Mouse (Mus musculus) 416B (cell line): ENCODE measurements at regions not wholly inside any gene's neighbourhood (a gene's known extent, or its start where the extent isn't known, plus 50 kb on each side); places are given as distances from the start of the nearest gene placed in this dataset.

Source experiments
- DNase-seq: peaks from one replicate; pipeline ENCODE4 v3.0.0; 2011; ENCODE audit warnings: low read depth

DNA sequence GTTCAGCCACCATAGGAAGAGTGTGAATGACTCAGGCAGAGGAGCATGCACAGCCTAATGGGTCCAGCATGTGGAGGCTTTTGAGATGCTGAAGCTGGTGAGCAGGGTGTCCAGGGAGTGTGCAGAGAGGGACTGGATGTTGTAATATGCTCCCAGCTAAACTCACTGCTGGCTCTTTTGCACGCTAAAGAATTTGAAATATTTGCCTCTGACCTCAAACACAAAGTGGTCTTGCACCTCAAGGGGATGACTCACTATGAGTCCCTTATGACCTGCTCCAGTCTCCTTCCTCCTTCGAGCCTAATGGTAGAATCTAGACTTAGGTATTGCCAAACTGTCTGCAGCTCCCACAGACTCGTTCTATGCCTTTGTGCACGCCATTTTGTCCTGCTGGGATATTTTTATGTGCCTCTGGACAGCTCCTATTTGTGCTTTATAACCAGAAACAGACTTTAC lies 55.0 kb upstream of the Slit3 start:
- peak; percentile 10 for DNase-seq

- no peak for DNase-seq
Measured at GRCm38 (mm10) chr11:35057791-35058190, 63.2 kb upstream of the Slit3 start.

DNA sequence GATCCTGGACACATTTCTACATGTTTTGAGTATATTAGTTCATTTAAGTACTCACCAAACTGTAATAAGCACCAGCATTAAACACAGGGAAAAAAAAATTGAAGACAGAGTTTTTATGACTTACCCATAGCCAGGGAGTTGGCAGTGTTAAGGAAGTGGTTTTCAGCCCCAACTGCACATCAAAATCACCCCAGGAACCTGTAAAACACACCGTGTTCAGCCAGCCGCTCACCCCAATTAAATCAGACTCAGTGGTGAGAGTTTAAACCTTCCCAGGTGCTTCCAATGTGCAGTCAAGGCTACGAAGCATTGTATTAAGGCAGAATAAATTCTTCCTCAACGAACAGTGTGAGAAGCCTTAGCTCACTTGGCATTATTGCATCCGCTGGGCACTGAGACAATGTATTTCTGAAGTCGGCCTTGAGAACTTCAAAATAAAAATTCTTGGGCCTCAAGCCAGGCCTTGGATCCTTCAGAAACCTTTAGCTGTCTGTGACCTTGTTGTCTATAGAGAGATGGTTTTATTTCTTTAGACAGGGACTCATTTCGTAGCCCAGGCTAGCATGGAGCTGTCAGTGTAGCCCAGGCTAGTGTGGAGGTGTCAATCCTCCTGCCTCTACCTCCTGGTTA lies 65.4 kb upstream of the Slit3 start:
- DNase-seq: no peak

- DNase-seq: no peak
Measured at GRCm38 (mm10) chr11:35053613-35053950, 67.4 kb upstream of the Slit3 start.

- no peak for DNase-seq
Measured at GRCm38 (mm10) chr11:35052856-35053612, 68.0 kb upstream of the Slit3 start.

GRCm38 (mm10) chr11:35049663-35050215 lies 71.3 kb upstream of the Slit3 start:
- DNase-seq: no peak

- no peak for DNase-seq
Measured at GRCm38 (mm10) chr11:35044659-35045058, 76.4 kb upstream of the Slit3 start.

DNA sequence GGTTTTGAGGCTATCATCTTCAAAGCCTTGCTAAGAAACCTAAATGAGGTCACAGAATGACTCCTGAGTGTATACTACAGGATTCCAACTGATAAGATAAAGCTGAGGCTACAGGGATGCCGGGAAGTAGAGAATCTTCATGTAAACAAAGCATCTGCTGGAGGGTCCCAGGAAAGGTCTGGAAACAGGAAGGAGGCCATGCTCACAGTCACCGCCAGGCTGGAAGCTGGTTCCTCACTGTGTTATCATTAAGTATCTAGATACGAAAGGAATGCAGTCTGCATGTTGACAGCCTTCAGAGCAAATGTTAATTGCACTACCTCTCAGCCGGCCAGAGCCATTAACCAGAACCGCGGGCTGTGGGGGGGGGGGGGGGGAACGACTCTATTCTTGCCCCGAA lies 96.6 kb upstream of the Slit3 start:
- DNase-seq: no peak

DNA sequence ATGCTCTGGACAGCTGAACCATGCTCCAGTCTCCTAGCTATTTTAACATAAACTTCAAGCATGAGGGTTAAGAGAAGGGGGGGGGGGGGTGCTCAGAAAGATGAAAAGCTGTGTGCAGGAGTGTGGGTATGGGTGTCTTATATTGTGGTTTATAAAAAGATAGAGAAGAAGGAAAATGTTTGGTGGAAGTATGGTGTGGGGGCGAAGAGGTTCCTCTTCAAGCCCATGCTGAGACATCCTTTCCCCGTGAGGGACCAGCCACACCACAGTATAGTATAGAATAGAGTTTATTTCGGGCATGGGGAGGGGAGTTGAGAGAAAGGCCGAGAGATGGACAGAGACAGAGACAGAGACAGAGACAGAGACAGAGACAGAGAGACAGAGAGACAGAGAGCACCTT lies 97.2 kb upstream of the Slit3 start:
- no peak for DNase-seq

DNA sequence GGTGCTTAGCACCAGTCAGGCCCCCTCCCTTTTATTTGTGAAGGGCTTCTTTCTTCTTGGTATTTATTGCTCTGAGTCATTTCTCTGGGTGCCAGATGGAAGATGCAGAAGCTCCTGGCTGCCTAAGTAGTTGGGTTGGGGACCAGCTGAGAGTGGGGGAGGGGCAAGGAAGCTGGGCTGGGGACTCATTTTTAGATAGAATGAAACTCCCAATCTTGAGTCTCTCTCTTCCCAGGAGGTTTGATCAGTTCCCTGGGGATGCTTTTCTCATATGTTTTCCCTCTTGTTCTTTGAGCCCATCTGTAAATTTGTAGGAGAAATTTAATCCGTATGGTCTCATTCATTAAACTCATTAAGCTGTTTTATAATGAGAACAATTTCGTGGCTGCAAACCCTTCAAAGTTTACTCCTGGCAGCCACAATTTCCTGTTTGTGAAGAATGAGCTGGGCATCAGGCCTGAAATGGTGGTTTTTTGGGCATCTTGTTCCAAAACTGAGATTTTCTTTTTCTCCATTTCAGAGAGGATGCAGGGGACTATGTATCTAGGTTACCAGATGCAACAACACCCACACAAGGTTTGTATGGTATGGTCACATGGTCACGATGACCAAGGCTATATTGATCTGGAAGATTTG lies 98.9 kb upstream of the Slit3 start:
- no peak for DNase-seq

DNA sequence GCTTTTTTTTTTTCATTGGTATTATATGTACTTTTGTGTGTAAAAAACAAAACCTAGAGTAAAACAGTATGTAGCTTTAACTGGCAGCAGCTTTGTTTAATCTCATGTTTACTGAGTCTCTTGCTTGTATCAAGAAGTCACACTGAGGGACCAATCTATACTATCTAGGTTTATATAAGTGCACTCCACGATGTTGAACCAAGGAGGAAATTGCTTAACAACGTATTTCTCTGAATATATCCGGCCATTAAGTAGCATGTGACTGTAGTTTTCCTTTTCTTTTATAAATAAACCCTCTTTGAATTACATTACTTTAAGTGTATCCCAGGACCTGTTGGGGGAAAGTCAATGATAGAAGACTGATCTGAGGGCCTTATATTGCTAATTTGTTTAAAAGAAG lies 104.0 kb upstream of the Slit3 start:
- DNase-seq: peak; percentile 56

- no peak for DNase-seq
Measured at GRCm38 (mm10) chr11:35011521-35012476, 109.2 kb upstream of the Slit3 start.

GRCm38 (mm10) chr11:35006773-35007567 lies 114.1 kb upstream of the Slit3 start:
- no peak for DNase-seq

- DNase-seq: no peak
Measured at GRCm38 (mm10) chr11:35005143-35005542, 115.9 kb upstream of the Slit3 start.

DNA sequence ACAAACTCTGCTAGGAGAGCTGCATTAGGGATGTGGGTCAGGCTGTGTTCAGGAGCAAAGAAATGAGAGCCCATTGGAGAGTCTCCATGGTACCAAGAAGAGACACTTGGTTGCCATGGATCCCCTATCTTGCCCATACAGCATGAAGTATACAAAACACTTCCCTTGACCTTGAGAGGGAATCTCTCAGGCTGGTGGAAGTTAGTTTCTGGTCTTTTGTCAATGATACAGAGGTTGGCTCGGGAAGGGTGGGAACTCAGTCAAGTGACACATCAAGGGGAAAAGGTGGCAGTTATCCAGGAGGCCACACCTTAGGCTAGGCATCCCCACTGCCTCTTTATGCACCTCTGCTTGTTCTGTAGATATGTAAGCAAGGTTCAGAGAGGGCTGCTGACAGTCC lies 116.6 kb upstream of the Slit3 start:
- DNase-seq: no peak

DNA sequence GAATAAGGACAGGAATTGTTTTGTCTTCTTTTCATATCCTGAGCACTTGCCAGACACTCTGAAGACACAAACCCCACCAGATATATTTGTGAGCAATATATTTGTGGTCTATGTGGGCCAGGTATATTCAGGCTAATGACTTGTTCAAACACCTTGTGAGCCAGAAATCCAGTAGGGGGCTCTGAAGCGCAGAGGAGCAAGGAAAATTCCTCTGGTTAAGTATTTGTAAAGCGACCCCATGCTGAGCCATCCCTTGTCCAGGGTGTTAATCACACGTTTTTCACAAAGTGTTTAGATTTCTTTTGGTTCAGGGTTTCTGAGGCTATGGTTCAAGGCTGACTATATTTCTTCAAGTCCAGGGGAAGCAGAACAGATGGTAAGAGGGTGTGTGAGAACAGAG lies 117.1 kb upstream of the Slit3 start:
- DNase-seq: no peak

GRCm38 (mm10) chr11:34997906-34998305 lies 123.1 kb upstream of the Slit3 start:
- DNase-seq: no peak

DNA sequence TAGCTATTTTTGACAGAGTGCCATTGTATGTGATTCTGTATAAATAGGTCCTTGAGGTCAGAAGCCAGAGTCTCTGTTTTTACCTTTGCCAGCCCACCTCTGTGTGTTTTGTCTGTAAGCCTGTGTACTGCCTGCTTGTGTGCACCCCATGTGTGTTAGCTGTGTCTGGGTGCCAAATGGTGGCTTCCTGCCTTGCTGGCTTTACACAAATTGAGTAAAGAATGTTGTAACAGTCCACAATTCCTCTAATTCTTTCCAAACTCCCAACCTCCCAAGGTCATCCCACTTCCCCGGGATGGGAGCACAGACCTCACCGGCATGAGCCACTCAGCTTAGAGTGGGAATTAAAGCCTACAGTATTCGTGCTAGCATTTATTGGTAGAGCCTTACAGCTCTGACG lies 125.5 kb upstream of the Slit3 start:
- no peak for DNase-seq

DNA sequence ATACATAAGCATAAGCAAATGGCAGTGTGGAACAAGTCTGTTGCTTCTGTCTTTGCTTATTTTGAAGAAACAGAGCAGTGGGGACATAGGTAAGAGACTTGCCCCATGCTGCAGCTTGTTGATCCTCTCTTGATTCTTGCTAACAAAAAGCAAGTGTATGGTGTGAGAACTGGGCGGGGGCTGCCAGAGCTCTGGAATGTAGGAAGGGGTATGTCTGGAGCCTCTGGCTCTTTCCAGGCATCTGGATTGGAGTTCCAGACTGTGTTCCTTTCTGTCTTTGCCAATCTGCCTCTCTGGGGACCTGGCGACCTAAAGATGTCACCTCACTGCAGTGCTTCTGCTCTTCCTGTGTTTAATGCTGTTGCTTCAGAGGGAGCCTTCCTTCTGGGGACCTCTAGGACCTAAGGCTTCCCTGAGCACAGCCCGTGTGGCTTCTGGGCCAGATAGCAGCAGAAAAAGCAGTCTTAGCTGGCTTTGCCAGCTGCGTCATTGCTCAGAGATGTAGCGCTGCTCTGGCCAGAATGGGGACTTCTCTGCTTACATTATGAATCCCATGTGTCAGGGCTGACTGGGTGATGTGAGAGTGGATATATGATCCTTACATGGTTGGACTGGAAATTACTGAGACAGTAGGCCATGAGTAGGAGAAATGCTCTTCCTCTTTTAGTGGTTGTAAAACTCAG lies 138.1 kb upstream of the Slit3 start:
- no peak for DNase-seq

DNA sequence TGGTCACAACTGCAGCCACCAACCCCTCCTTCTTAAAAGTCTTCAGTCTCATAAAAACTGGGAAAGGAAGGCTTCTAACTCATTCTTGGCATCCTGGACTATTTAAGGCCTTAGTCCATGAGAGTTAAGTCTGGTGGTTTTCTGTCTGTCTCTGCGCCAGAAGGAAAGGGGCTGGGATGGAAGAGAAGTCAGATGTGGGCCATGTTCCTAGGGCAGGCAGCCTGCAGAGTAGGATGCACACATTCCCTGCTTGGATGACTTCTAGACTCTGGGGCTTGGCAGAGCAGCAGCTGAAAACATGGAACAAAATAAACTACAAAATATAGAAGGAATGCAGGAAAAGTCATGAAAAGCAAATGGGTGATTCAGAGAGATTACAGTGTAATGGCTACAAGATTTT lies 140.8 kb upstream of the Slit3 start:
- DNase-seq: no peak

- no peak for DNase-seq
Measured at GRCm38 (mm10) chr11:34977861-34978260, 143.2 kb upstream of the Slit3 start.
